Mouse (Mus musculus): ENCODE results near the gene Borcs5. TPM values are rescaled to one million over a fixed set of nuclear protein-coding genes. Genes with fewer than 3 reads are reported as not detected.
"Not testable (repeated sequence)": the region's sequence is repeated elsewhere in the genome, so short reads cannot be mapped to it uniquely, and the experiment has no call there.

Borcs5 gene
- total RNA-seq, 2 experiments from 2014 or later, result 11.0 to 12.7 TPM

DNA sequence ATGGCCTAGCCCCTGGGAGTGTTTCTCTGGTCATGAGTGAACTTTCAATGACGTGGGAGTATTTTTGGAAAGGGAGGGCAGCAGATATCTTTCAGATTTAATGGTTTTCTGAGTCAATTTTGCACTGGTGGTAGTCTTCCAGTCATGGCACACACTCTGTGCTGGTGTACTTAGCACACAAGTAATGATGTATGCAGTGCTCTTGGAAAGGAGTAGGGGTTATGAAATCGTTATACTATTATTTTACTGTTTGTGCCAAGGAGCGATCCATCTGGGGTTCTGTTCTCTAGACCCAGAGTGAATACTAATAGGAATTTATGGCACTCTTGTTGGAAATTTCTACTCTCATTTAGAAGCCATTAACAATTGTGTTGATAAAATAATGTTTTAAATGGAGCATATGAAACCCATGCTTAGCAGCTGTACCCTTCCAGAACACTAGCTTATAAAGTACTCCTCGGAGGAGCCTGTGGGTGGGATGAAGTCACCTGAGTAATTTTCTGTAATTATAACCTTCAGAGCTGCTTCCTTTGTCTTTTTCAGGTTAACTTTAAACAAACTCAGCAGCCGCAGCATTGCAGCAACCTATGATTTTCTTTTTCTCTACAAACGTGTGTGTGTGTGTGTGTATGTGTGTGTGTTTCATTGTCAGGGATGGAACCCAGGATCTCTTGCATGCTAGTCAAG is 30.0 kb downstream of the Borcs5 start:
- no peak for DNase-seq (ENCODE audit: low spot score in 2 of 2)

DNA sequence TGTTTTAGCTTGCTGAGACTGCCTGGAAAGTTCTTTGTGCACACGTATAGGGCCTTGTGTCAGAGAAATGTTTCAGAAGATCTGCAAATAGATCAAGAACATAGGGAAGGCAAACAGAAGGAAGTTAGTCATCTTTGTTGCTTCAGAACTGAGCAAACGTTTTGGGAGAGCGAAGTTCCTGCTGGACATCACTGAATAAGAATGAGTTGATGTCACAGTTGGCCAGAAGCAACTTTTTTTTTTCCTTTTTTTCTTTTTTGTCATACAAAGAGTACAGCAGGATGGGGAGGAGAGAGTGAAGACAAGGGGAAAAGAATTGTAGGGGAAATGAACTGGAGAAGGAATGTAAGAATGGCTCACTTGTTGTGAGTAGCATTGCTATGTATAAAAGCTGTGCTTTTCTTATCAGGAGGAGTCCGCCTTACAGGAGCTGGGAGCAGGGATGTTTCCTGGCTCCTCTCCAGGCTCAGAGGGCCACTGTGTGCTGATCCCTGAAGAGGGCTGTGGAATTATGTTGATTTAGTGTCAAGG is 31.6 kb downstream of the Borcs5 start:
- DNase-seq (ENCODE audit: low spot score in 2 of 2), result peak in 1 of 2 experiments; percentile 29

DNA sequence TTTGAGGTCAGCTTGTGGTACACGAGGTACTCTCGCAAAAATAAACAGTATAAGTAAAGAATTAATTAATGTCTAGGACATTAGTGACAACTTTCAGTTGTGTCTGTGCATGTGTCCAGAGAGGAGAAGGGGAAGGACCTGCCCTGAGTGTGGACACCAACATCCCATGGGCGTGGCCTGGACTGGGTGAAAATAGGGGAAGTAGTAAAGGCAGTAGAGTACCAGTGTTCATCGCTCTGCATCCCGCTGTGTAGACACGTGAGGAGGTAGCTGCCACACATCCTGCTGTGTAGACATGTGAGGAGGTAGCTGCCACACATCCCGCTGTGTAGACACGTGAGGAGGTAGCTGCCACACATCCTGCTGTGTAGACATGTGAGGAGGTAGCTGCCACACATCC is 34.4 kb downstream of the Borcs5 start:
- DNase-seq (ENCODE audit: low spot score in 2 of 2), result not testable (repeated sequence)

DNA sequence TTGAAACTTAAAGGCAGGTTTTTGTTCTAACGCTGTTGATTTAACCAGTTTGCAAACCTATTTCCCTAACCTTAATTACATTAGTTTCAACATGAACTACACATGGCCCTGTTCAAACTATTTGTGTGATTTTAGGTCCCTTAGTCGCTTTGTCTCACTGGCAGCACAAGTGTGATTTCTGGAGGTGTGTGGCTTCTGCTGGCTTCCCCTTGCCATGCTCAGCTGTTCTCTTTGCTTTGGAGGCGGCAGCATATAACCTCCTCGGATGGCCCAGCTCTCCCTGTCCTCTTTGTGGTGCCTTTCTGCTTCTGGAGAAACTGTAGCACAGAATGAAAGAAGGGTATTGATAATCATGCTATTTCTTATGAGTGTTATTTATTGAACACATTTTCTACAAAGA is 38.2 kb downstream of the Borcs5 start:
- no peak for DNase-seq (ENCODE audit: low spot score in 2 of 2)

DNA sequence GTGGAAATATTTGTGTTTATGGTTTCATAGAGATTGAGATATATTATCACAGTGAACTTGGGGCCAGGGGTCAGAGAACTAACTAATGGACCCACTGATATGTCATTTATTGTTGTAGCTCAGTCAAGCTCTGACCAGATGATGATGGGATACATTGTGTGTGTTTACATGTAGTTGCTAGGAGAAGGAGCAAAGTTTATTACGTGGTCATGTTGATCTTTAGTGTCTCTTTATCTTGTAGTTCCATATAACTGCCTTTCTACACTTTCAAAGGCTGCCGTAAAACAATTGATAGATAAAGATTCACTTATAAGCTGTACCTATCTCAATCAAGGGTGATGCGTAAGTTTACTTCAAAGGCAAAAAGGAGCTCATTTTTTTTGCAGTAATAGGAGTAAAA is 38.7 kb downstream of the Borcs5 start:
- no peak for DNase-seq (ENCODE audit: low spot score in 2 of 2)

DNA sequence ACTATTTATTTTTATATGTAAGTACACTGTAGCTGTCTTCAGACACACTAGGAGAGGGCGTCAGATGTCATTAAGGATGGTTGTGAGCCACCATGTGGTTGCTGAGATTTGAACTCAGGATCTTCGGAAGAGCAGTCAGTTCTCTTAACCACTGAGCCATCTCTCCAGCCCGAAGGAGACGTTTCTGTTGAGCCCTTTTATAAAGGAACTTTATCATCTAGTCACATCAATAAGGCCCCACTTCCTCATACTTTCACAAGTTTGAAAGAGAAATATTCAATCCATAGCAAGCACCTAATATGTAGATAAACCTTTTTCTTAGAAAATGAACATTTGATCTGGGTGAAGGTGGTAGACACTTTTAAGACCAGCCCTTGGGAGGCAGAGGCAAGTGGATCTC is 40.0 kb downstream of the Borcs5 start:
- DNase-seq (ENCODE audit: low spot score in 2 of 2), result not testable (repeated sequence)

DNA sequence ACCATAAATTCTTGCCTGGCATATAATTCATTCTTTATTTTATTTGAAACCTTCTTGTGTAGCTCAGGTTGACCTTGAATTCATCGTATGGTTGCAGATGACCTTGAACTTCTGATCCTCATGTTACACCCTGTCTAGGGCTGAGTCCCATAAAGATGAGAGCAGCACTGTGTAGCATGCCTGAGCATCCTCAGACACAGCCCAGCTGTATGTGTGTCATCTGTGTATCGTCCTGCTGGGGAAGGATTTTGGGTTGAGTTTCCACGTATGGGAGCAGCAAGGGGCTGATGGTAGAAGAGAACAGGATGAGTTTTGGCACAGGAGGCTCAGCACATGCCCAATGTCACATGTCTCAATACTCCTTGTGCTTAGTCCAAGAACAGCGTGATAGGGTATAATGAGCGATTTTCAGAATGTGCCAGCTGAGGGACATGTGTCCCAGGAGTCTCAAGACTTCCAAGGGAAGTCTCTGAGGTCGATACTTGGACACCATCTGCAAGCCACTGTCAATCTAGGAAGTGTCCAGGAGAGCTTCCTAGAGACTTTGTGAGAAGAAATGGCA is 45.1 kb downstream of the Borcs5 start:
- DNase-seq (ENCODE audit: low spot score in 2 of 2), result no peak

DNA sequence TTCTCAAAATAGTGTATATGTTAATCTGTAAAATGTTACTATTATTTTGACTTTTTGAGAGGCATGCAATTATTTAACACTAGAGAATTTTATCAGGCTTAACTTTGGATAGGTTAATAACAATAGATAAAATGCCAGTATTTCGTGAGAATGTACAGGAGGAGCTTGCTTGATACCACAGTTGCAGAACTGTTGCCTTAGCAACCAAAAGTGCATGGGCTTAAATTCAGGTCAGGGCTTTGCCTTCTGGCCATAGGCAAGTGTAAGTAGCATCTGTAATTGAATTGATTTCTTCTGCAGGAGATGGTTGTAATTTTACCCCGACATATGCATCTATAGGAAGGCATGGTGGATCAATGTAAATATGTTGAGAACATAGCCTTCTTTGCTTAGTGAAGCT is 45.7 kb downstream of the Borcs5 start:
- no peak for DNase-seq (ENCODE audit: low spot score in 2 of 2)

DNA sequence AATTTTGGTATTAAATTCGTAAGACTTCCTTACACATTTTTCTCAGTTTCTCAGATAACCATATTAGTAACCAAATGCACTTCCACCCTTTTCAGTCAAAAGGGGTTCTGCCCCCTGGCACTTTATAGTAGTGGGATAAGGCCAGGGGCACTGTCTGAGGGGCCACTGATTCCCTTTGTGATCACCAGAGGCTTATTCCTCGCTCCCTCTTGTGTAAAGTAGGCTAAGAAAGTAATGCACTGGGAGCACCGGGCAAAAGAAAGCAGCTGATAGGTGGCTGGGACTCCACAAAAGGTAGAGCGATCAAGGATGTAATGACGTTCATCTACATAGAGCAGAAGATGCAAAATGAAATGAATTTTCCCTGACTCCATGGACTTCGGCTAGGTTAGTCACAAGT is 46.2 kb downstream of the Borcs5 start:
- DNase-seq (ENCODE audit: low spot score in 2 of 2), result no peak

DNA sequence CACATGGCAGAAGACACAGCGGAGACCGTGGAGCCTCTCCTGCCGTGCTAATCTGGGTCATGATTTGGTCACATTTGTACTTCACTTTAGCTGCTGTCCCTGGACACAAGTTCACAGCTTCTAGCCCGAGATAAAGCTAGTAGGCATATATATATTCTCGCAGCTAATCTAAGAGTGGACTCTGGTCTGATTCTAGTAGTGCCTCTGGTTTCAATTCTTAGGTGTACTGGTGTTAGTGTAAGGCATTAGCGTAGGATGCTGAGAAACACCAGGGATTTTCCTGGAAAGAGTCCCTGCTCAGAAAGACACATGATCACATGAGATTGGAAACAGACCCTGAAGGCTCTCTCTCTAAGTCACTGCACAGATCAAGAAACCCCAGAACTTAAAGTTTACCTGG is 55.2 kb downstream of the Borcs5 start:
- DNase-seq (ENCODE audit: low spot score in 2 of 2), result no peak

DNA sequence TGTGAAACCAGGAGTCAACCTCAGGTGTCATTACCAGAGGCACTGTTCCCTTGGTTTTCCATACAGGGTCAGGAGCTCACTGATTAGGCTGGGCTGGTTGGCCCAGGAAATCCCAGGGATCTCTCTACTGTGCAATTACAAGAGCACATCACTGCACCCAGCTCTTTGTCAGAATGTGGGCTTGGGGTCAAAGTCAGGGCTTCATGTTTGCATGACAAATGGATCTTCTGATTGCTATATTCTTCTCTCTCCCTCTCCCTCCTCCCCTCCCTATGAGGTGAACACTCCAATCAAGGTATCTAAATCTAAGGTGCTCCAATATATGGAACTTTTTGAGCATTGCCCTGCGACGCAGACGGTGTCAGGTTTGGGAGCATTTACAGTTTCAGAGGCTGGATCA is 55.7 kb downstream of the Borcs5 start:
- DNase-seq (ENCODE audit: low spot score in 2 of 2), result no peak

DNA sequence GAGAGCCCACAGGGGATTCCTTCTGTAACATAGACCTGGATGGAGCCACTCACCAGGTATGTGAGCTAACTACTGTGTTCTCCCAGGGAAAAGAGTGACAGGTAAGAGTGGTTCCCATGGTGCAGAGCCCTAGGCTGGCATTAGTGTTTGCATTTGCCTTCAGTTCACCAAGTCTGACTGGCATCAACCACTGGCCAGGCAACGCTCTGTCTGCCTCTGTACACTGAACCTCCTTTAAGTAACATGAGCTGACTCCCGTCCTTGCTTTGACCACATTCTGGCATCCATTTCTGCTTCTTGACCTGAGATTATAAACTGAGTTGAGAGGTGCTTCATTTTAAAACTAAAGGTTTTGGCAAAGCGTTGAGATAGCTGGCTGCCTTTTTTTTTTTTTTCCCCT is 56.3 kb downstream of the Borcs5 start:
- no peak for DNase-seq (ENCODE audit: low spot score in 2 of 2)

DNA sequence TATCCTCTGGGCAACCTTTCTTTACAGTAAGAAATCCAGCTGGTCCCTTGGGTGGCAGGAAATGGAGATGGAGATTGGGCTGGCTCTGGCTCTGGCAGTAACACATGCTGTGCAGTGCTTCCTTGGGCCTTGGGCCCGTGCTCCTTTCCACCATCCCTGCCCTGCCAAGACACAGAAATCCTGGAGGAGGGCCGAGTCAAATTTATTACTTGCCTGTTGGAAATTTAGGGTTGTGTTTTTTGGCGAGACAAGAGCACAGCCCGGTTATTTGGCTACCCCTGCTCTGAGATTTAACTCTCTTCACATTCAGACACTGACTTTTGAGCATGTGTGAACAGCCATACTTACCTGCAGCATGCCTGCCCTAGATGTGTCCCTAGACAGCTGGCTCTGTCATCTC is 56.8 kb downstream of the Borcs5 start:
- DNase-seq (ENCODE audit: low spot score in 2 of 2), result peak; percentile 50 to 79

DNA sequence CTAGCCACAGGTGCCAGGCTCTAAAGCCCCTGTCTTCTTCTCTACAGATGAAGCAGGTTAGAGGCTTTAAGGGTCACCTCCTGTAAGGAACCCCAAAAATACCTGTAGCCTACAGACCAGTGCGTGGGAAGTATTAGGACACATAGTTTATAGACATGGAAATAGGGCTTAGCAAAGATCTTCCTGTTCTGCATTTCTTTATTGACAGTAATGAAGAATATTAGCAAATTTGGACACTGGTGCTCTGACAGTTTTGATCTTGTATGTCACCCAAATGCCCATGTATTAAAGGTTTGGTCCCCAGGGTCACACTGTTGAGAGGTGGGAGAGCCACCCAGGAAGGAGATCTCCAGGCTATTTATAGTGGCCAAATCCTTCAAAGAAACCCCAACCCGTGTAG is 57.2 kb downstream of the Borcs5 start:
- no peak for DNase-seq (ENCODE audit: low spot score in 2 of 2)

DNA sequence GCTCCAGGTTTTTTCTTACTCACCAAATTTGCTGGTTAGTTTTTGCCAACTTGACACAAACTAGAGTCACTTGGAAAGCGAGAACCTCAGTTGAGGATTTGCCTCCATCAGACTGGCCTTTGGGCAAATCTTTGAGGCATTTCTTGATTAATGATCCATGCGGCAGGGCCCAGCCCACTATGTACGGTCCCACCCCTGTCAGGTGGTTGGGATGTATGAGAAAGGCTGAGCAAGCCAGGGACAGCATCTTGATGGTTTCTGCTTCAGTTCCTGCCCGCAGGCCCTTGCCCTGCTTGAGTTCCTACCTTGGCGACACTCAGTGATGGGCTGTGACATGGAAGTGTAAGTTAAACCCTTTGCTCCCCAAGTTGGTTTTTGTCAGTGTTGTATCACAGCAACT is 58.9 kb downstream of the Borcs5 start:
- no peak for DNase-seq (ENCODE audit: low spot score in 2 of 2)

DNA sequence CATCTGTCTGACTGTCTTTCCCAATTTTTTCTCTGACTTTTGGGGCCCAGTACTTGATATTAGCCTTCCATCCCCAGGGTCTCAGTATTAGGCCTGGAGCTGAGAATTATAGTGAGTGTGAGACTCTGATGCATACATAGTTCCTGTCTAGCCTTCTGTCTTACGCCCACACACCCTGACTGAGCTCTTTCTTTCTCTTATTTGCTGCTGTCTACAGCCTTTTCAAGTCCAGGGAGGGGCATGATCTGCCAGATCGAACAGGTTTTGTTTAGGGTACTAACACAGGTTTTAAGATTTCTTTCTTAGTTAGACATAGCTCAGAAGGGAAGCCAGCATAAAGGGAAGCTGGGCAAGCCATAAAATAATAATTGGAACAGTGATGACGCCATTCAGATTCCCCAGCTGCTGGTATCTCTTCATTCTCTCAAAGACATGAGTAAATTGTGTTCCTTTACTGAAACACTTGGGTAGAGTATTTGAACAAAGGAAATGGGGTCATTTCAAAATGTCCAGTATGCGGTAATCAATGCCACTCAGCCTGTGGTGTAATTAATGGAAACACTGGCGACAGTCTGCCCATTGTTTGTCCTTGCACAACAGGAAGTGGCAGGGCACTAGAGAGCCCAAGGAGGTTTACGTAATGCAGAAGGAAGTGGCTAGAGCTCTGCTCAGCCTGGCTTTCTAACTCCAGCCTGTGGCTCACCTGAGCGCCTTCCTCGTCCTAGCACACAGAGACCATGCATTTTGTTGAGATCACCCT is 61.3 kb downstream of the Borcs5 start:
- DNase-seq (ENCODE audit: low spot score in 2 of 2), result no peak

DNA sequence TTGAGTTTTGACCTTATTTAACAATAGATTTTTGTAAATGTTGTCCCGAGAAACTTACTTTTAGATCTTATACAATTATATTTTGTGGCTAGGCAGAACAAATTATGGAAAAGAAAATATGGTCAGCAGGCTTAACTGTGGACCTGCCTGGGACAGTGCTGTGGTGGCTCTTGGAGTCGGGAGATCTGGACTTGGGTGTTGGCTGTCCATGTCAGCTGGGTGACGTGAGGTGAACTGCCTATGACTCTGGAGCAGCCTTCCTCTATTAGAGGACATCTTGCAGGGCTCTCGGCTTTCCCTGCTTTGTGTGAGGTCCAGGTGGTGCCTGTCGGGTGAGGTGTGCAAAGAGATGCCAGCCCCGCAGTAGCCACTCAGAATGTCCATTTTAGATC is 61.9 kb downstream of the Borcs5 start:
- no peak for DNase-seq (ENCODE audit: low spot score in 2 of 2)

DNA sequence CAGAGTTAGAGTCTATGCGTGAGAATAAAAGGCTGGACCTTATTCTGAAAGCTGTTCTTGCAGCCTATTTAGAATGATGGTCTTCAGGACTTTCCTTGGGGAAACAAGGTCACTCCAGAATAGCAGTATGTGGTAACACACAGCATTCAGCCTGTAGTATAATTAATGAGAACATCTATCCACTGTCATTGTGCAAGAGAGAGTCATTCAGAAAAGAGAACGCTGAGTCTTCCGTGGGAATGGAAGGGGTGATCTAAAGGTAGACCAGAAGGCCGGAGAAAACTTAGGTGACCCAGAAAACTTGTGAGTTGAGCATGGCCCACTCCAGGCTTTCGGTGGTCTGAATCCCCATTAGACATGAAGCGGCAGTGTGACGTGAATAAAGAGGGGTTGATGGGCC is 62.9 kb downstream of the Borcs5 start:
- DNase-seq (ENCODE audit: low spot score in 2 of 2), result no peak

DNA sequence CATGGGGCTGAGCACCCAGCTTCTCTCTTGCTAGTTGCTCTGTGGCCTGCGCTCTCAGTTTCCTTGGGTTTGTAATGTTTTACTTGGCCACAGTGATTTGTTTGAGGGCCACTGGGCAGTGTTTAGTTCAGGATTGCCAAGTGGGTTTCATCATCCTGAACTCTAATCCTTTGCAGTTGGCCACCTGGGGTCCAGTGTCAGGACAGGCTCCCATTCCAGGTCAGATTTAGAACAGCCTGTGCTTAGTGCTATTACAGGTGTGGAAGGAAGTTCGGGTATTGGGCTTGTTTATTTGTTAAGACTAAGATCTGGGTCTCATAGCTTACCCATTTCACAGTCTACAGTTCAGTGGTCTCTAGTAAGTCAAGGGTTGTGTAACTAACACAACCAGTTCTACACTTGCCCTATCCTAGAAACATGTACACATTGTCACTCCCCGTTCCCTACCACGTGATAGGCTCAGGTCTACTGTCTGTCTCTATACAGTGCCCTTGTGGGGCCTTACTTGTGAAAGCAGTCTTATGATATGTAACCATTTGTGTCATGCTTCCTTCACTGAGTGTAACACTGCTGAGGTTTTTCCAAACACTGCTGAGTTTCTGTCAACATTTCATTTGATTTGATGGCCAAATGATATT is 63.9 kb downstream of the Borcs5 start:
- DNase-seq (ENCODE audit: low spot score in 2 of 2), result no peak

DNA sequence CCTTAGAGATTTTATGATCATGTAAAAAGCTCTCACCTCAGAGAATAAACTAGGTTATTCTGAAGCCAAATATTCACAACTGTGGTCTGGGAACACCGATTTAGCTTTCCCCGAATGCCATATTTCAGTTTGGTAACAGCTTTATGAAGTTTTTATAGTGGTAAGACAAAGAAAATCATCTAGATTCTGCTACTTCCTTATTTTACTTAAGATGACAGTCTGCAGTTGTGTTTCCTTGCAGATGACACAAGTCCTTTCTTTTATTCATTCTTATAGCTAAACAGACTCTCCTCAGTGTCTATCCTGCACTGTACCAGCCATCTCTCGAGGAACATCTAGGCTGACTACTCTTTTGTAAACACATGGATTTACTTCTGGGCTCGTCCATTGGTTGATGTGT is 67.2 kb downstream of the Borcs5 start:
- no peak for DNase-seq (ENCODE audit: low spot score in 2 of 2)

DNA sequence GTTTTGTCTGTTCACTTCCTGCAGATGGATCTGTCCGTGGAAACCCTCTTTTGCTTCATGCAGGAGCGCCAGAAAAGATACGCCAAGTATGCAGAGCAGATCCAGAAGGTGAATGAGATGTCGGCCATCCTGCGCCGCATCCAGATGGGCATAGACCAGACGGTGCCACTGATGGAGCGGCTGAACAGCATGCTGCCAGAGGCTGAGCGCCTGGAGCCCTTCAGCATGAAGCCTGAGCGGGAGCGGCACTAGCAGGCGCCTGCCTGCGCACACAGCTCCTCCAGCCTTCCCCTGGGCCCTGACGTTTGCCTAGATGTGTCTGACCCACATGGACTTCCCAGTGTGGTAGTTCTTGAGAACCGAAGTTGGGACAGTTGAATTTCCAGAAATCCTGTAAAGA is 70.7 kb downstream of the Borcs5 start:
- no peak for DNase-seq (ENCODE audit: low spot score in 2 of 2)

DNA sequence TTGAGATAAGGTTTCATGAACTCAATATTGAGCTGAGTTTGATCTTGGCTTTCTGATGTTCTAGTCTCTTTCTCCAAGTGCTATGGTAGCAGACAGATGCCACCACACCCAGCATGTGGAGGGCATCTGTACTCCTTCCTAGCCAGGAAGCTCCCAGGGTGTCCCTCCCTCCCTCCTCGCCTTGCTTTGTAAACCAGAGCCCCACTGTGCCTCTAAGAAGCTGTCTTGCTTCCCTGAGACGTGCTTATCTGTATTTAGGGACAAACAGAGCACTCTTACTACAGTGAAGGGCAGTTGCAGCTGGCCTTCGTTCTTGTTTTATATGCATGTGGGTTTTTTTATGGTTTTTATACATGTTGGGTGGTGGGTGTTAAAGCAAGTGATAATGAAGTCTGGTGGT is 74.0 kb downstream of the Borcs5 start:
- no peak for DNase-seq (ENCODE audit: low spot score in 2 of 2)
